Mouse (Mus musculus) limb, embryonic 14.5 days (tissue): Measurements from ENCODE around the gene Igf1r. TPM values are rescaled to one million over a fixed set of nuclear protein-coding genes. Genes with fewer than 3 reads are reported as not detected.

Experiments
- ATAC-seq: fragments of 200-750 bp; cut with Nextera tagmentation; 2 replicates; pipeline ENCODE4 v1.8.0; 2017; ENCODE audit warnings: low read depth, moderate number of reproducible peaks, moderate TSS enrichment; ENCODE audit not compliant: low FRiP score
- DNase-seq: peaks from one replicate; pipeline ENCODE4 v3.0.0-alpha.2; 2015; ENCODE audit warnings: low spot score
- H3K27ac ChIP-seq: fragments of 300-500 bp; sonication (generic); replicated peaks from 2 replicates; pipeline ENCODE4 v1.5.1; 2014; ENCODE audit warnings: low read depth, mild to moderate bottlenecking, low read length, moderate library complexity, mixed read lengths
- H3K27me3 ChIP-seq: fragments of 300-500 bp; sonication (generic); 2 replicates; pipeline ENCODE4 v1.6.1; 2014; ENCODE audit warnings: low read length, mixed read lengths; ENCODE audit not compliant: control insufficient read depth, insufficient read depth
- H3K36me3 ChIP-seq: fragments of 300-500 bp; sonication (generic); 2 replicates; pipeline ENCODE4 v1.6.1; 2014; ENCODE audit warnings: mild to moderate bottlenecking, low read length, moderate library complexity, mixed read lengths; ENCODE audit not compliant: control insufficient read depth, insufficient read depth
- H3K4me1 ChIP-seq: fragments of 300-500 bp; sonication (generic); 2 replicates; pipeline ENCODE4 v1.6.1; 2014; ENCODE audit warnings: antibody characterized with exemption, low read length, mixed read lengths; ENCODE audit not compliant: control insufficient read depth, insufficient read depth
- H3K4me2 ChIP-seq: fragments of 300-500 bp; sonication (generic); replicated peaks from 2 replicates; pipeline ENCODE4 v1.6.1; 2014; ENCODE audit warnings: low read depth, mild to moderate bottlenecking, low read length, moderate library complexity; ENCODE audit not compliant: severe bottlenecking
- H3K4me3 ChIP-seq: fragments of 300-500 bp; sonication (generic); replicated peaks from 2 replicates; pipeline ENCODE4 v1.5.1; 2014; ENCODE audit warnings: low read length
- H3K9ac ChIP-seq: fragments of 300-500 bp; sonication (generic); 2 replicates; pipeline ENCODE4 v1.6.1; 2014; ENCODE audit warnings: mild to moderate bottlenecking, low read depth, low read length, moderate library complexity; ENCODE audit not compliant: severe bottlenecking
- H3K9me3 ChIP-seq: fragments of 300-500 bp; sonication (generic); 2 replicates; pipeline ENCODE4 v1.6.1; 2016; ENCODE audit warnings: low read length; ENCODE audit not compliant: control insufficient read depth
- POLR2A ChIP-seq: fragments of 200-500 bp; IDR thresholded peaks from 2 replicates; pipeline ENCODE4 v1.8.0; 2012; ENCODE audit warnings: inconsistent platforms, mild to moderate bottlenecking, moderate library complexity, borderline replicate concordance; ENCODE audit not compliant: insufficient read depth, insufficient read length; ENCODE audit errors: extremely low read depth
- WGBS: fragments of 180-500 bp; shearing (Covaris S2); extraction: QIAGEN DNeasy Blood & Tissue Kit; methylation state at CpG from one replicate; pipeline ENCODE4 v1.1.7; 2014; 5-methylcytosine and 5-hydroxymethylcytosine counted together
- polyA plus RNA-seq, 2 experiments: library from polyadenylated mRNA; depleted of rRNA in 1 of 2; stranded (reverse) in 1 of 2; unstranded in 1 of 2; fragments of >200 nt; fragmentation: Nextera tagmentation in 1 of 2; extraction: Ambion mirVana in 1 of 2; gene quantifications; 2 replicates each; pipeline versions ENCODE4 v1.2.1 to v1.2.3; 2012 to 2014

The Igf1r gene
- polyA plus RNA-seq, 2 experiments = 22.5 to 34.6 TPM

DNA sequence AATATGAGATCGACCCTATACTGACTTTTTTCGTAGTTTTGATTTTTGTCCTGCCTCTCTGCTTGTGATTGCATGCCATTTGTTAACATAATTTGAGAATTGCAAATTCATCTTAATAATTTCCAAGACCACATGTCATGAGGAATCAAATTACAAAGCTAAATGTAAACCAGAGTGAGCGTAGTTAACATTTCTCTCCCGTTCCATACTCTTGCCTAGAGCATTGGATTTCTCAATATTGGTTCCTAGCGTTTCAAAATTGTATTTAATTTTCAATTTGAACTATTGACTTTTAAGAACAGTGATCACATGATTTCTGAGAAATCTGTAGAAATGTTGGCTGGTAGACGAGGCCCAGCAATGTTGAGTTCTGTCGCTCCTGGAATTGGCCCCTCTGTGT lies 30.8 kb downstream of the Igf1r start:
- no peak overlapping the region for H3K9ac ChIP-seq
- TF ChIP-seq POLR2A = no peak
- H3K4me1 ChIP-seq = peaks cover 24% of the 10 kb centered on the region; the same call in 1 of the 2 replicates
- no peaks in the 10 kb centered on the region for H3K9me3 ChIP-seq
- H3K4me3 ChIP-seq = no peak overlapping the region
- no peaks in the 10 kb centered on the region for H3K27me3 ChIP-seq
- 79% methylated on average over 7 of the region's 7 CpGs for WGBS
- no peak for ATAC-seq
- no peak overlapping the region for H3K27ac ChIP-seq
- H3K36me3 ChIP-seq = 0 out of 2 replicates have a peak, but pooled peaks cover 3% of the 10 kb centered on the region
- no peak for DNase-seq
- no peak overlapping the region for H3K4me2 ChIP-seq

DNA sequence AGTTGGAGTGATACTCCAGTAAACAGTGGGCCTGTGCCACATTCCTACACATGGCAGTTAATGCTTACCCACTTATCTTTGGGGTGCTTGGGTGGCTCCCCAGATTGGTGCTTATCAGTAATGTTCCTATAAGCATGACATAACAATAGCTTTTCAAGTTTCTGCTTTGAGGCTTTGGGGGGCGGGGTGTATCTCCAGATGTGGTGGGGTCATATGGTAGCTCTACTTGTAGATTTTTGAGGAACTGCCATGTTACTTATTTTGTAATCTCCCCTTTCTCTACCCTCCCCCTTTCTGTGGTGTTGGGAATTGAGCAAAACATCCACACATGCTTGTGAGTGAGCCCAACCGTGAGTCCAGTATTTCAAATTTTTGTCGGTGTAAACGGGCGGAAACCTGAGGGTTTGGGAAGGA lies 32.4 kb downstream of the Igf1r start:
- no peak for DNase-seq
- ATAC-seq = no peak
- Histone ChIP-seq H3K4me2 (no peak overlapping the region), H3K9me3 (no peaks in the 10 kb centered on the region), H3K4me1 (peaks cover 23% of the 10 kb centered on the region; the same call in 1 of the 2 replicates), H3K27ac (no peak overlapping the region), H3K27me3 (no peaks in the 10 kb centered on the region), H3K4me3 (no peak overlapping the region), H3K36me3 (0 out of 2 replicates have a peak, but pooled peaks cover 3% of the 10 kb centered on the region), H3K9ac (no peak overlapping the region)
- WGBS = 76% methylated on average over 5 of the region's 5 CpGs
- no peak for TF ChIP-seq POLR2A

DNA sequence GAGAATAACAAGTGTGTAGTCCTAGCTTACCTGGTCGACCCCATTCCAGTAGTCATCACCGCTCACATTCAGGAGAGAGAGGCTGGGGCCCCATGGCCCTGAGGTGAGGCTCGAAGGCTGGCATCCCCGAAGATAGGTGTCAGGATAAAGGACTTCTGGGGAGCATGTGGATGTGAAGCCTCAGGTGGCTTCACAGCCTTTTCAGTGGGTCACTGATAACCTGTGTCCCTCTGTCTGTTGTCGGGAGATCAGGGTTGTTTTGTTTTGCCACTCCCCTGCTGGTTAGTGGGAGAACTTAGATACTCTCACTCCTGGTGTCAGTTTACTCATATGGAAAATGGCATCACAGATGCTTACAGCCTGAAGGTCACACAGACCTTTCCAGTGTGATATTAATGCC lies 32.9 kb downstream of the Igf1r start:
- TF ChIP-seq POLR2A = no peak
- Histone ChIP-seq H3K9ac (no peak overlapping the region), H3K36me3 (0 out of 2 replicates have a peak, but pooled peaks cover 3% of the 10 kb centered on the region), H3K4me1 (peaks cover 23% of the 10 kb centered on the region; the same call in 1 of the 2 replicates), H3K9me3 (no peaks in the 10 kb centered on the region), H3K27ac (no peak overlapping the region), H3K4me3 (no peak overlapping the region), H3K4me2 (no peak overlapping the region), H3K27me3 (no peaks in the 10 kb centered on the region)
- no peak for DNase-seq
- WGBS = 80% methylated on average over 5 of the region's 5 CpGs
- no peak for ATAC-seq

DNA sequence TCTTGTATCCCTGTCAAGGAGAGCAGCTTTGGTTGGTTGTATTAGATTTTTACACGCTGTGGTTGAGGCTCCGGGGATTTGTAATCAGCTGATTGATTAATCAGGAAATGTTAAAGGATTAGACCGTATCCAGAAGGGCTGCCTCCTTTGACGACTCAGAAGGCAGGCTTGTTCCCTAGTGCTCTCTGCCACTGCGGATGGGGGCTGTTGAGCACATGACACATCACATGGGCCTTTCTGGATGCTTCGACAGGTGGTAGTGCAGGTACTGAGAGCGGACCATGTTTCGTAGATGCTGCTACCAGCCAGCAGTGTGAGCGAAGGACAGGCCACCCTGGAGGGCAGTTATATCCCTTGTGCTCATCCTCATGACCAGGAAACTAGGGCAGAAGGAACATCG lies 33.6 kb downstream of the Igf1r start:
- no peak for TF ChIP-seq POLR2A
- H3K9me3 ChIP-seq = no peaks in the 10 kb centered on the region
- 76% methylated on average over 10 of the region's 10 CpGs for WGBS
- no peak for DNase-seq
- no peaks in the 10 kb centered on the region for H3K27me3 ChIP-seq
- no peak for ATAC-seq
- 0 out of 2 replicates have a peak, but pooled peaks cover 3% of the 10 kb centered on the region for H3K36me3 ChIP-seq
- no peak overlapping the region for H3K27ac ChIP-seq
- peaks cover 23% of the 10 kb centered on the region; the same call in 1 of the 2 replicates for H3K4me1 ChIP-seq
- no peak overlapping the region for H3K4me2 ChIP-seq
- H3K4me3 ChIP-seq = no peak overlapping the region
- no peak overlapping the region for H3K9ac ChIP-seq

DNA sequence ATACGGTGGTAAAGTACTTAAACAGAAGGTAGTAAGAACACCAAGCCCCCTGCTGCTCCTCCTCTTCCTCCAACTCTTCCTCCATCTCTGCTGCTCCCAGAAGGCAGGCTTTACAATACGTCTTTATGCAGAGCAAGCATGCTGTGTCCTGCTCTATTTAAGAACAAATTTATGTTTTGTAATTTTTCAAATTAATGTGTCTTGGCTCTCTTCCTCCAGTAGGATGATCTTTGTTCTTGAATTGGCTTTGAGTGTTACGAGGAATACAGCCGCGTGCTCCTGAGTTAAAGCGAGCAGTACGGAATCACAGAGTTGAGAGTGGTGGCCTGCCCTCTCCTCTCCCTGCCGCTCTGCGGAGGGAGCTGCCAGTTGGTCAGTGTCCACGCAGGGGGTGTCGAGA lies 34.2 kb downstream of the Igf1r start:
- WGBS = 73% methylated on average over 11 of the region's 11 CpGs
- DNase-seq = no peak
- Histone ChIP-seq H3K4me3 (no peak overlapping the region), H3K36me3 (0 out of 2 replicates have a peak, but pooled peaks cover 3% of the 10 kb centered on the region), H3K9ac (no peak overlapping the region), H3K4me1 (peaks cover 20% of the 10 kb centered on the region; the same call in 1 of the 2 replicates), H3K9me3 (no peaks in the 10 kb centered on the region), H3K4me2 (no peak overlapping the region), H3K27me3 (no peaks in the 10 kb centered on the region), H3K27ac (no peak overlapping the region)
- no peak for TF ChIP-seq POLR2A
- no peak for ATAC-seq
